Mouse (Mus musculus) heart, adult 2 months (tissue): ENCODE results near the gene Tbx6.

ENCODE experiments used
- CTCF ChIP-seq: fragments of 200-600 bp; IDR thresholded peaks from 2 replicates; pipeline ENCODE4 v1.8.1; 2022; ENCODE audit warnings: antibody characterized with exemption, mild to moderate bottlenecking, moderate library complexity
- EP300 ChIP-seq: fragments of 200-500 bp; IDR thresholded peaks from 2 replicates; pipeline ENCODE4 v1.6.1; 2011; ENCODE audit warnings: low read depth, low read length, control low read depth; ENCODE audit not compliant: insufficient read depth
- POLR2A ChIP-seq: fragments of 200-500 bp; IDR thresholded peaks from 2 replicates; pipeline ENCODE4 v1.6.1; 2011; ENCODE audit warnings: mild to moderate bottlenecking, low read depth, low read length, control low read depth; ENCODE audit not compliant: insufficient read depth

- TF ChIP-seq CTCF (no peak), POLR2A (no peak), EP300 (no peak)
These were observed 18.7 kb upstream of the Tbx6 start for GRCm38 (mm10) chr7:126762471-126763008.
